ENCODE assay signal across 9 mouse cellular contexts in genomic region chr11:77497851-77498250, GRCm38 (mm10). TPM values are rescaled to one million over a fixed set of nuclear protein-coding genes. Genes with fewer than 3 reads are reported as not detected.
A peak's percentile ranks its signal among the peaks of the same experiment; 100 is the strongest.
DNase-seq lines count a peak whose midpoint lies in the region; ATAC-seq and TF ChIP-seq lines count a peak whose summit lies in the region.
"Had no signal": no experiment of that assay in that cellular context is flagged by ENCODE, and none has a peak within 500 bp of the region (broad histone marks: within the 10 kb centered on the region; RNA-seq: fewer than 3 reads in every experiment).

No protein-coding gene starts in this region.

- H3K27me3 ChIP-seq in forebrain, embryonic 10.5 days (ENCODE audit: poor library complexity, severe bottlenecking): no peaks in the 10 kb centered on the region
- no peaks in the 10 kb centered on the region for H3K27me3 ChIP-seq in forebrain, postnatal 0 days (ENCODE audit: insufficient read depth, low read length)
- H3K27me3 ChIP-seq in hindbrain, embryonic 16.5 days (replicated peaks; ENCODE audit: control insufficient read depth, insufficient read depth, low read length): no peaks in the 10 kb centered on the region
- H3K27me3 ChIP-seq in lung, postnatal 0 days (replicated peaks; ENCODE audit: insufficient read depth, low read length): no peaks in the 10 kb centered on the region

- H3K4me3 ChIP-seq in forebrain, embryonic 10.5 days: peak overlapping the region; percentile 23; the same call in 1 of the 2 replicates
- no peak overlapping the region for H3K4me3 ChIP-seq in forebrain, postnatal 0 days (ENCODE audit: low read depth, low read length)
- H3K4me3 ChIP-seq in cortical plate, adult 2 months (ENCODE audit: insufficient read depth, low read length): no peak overlapping the region
- H3K4me3 ChIP-seq in hindbrain, embryonic 16.5 days (ENCODE audit: low read length): no peak overlapping the region
- H3K4me3 ChIP-seq in lung, postnatal 0 days (ENCODE audit: low read depth, low read length): no peak overlapping the region
- H3K4me3 ChIP-seq: erythroblast, embryonic 14.5 days had no signal

- no peak for TF ChIP-seq EP300 in lung, postnatal 0 days (IDR thresholded peaks at IDR 0.05)

- intact Hi-C loops in left cerebral cortex, postnatal 25 days (cut with DNase I): no loop called here

- TF ChIP-seq CTCF in forebrain, postnatal 0 days (IDR thresholded peaks at IDR 0.05; ENCODE audit: low read depth): no peak
- TF ChIP-seq CTCF in cortical plate, adult 2 months (IDR thresholded peaks at IDR 0.05; ENCODE audit: extremely low read depth, insufficient read depth, low read length): no peak
- TF ChIP-seq CTCF in lung, postnatal 0 days (IDR thresholded peaks at IDR 0.05): no peak

- no peak for ATAC-seq in forebrain, postnatal 0 days
- ATAC-seq in hindbrain, embryonic 16.5 days: no peak
- peak; percentile 67 for ATAC-seq in lung, postnatal 0 days

- 19% methylated on average over 4 of the region's 4 CpGs for WGBS in forebrain, embryonic 10.5 days
- 52% methylated on average over 4 of the region's 4 CpGs for WGBS in forebrain, postnatal 0 days
- 32% methylated on average over 4 of the region's 4 CpGs for WGBS in hindbrain, embryonic 16.5 days
- 51% methylated on average over 4 of the region's 4 CpGs for WGBS in lung, postnatal 0 days

- H3K9me3 ChIP-seq in forebrain, embryonic 10.5 days: no peaks in the 10 kb centered on the region
- H3K9me3 ChIP-seq in forebrain, postnatal 0 days (ENCODE audit: low read length): no peaks in the 10 kb centered on the region
- H3K9me3 ChIP-seq in hindbrain, embryonic 16.5 days (ENCODE audit: control insufficient read depth, low read length): no peaks in the 10 kb centered on the region
- H3K9me3 ChIP-seq in lung, postnatal 0 days (ENCODE audit: low read length): no peaks in the 10 kb centered on the region

- peak overlapping the region; percentile 80 for H3K27ac ChIP-seq in forebrain, embryonic 10.5 days
- no peak overlapping the region for H3K27ac ChIP-seq in forebrain, postnatal 0 days (ENCODE audit: low read depth, low read length)
- peak overlapping the region; percentile 85 for H3K27ac ChIP-seq in cortical plate, adult 2 months (ENCODE audit: insufficient read depth, low read length)
- H3K27ac ChIP-seq in hindbrain, embryonic 16.5 days (ENCODE audit: low read depth, low read length): 0 out of 2 replicates have a peak overlapping the region, but pooled peaks have one; percentile 10
- peak overlapping the region; percentile 86 for H3K27ac ChIP-seq in lung, postnatal 0 days (ENCODE audit: low read length)

- H3K4me2 ChIP-seq in forebrain, postnatal 0 days (ENCODE audit: low read depth): no peak overlapping the region
- H3K4me2 ChIP-seq in hindbrain, embryonic 16.5 days (ENCODE audit: low read length): no peak overlapping the region
- H3K4me2 ChIP-seq in lung, postnatal 0 days (replicated peaks; ENCODE audit: low read depth, low read length): 0 out of 2 replicates have a peak overlapping the region, but pooled peaks have one; percentile 17

- H3K36me3 ChIP-seq in forebrain, embryonic 10.5 days (replicated peaks): peaks cover 57% of the 10 kb centered on the region
- H3K36me3 ChIP-seq in forebrain, postnatal 0 days (ENCODE audit: insufficient read depth): peaks cover 24% of the 10 kb centered on the region
- peaks cover 12% of the 10 kb centered on the region for H3K36me3 ChIP-seq in hindbrain, embryonic 16.5 days (ENCODE audit: control insufficient read depth, insufficient read depth, low read length)
- peaks cover 16% of the 10 kb centered on the region; the same call in 1 of the 2 replicates for H3K36me3 ChIP-seq in lung, postnatal 0 days (ENCODE audit: insufficient read depth, low read length)

- TF ChIP-seq POLR2A in cortical plate, adult 2 months (IDR thresholded peaks at IDR 0.05; ENCODE audit: extremely low read depth, insufficient read depth, low read length): no peak

- DNase-seq in forebrain, embryonic 10.5 days (ENCODE audit: extremely low spot score, low spot score): no peak
- DNase-seq in forebrain, postnatal 0 days: no peak
- peak; percentile 75 for DNase-seq in lung, postnatal 0 days (ENCODE audit: low spot score)
- no peak for DNase-seq in frontal cortex, adult 2 months (ENCODE audit: extremely low spot score in 1 of 2, low spot score in 1 of 2)
- DNase-seq in left cerebral cortex, adult 8-10 months (ENCODE audit: low spot score in 2 of 2): no peak
- no peak for DNase-seq in left cerebral cortex, postnatal 25 days (ENCODE audit: low spot score in 2 of 2)

- H3K4me1 ChIP-seq in forebrain, embryonic 10.5 days: peaks cover 79% of the 10 kb centered on the region
- peaks cover 7% of the 10 kb centered on the region for H3K4me1 ChIP-seq in forebrain, postnatal 0 days (ENCODE audit: insufficient read depth)
- peaks cover 9% of the 10 kb centered on the region for H3K4me1 ChIP-seq in cortical plate, adult 2 months (ENCODE audit: control insufficient read depth, insufficient read depth, low read length)
- peaks cover 53% of the 10 kb centered on the region for H3K4me1 ChIP-seq in hindbrain, embryonic 16.5 days (ENCODE audit: control insufficient read depth, insufficient read depth, low read depth, low read length)
- H3K4me1 ChIP-seq in lung, postnatal 0 days (ENCODE audit: insufficient read depth, low read depth, low read length): peaks cover 22% of the 10 kb centered on the region

- H3K9ac ChIP-seq in forebrain, postnatal 0 days: no peak overlapping the region
- no peak overlapping the region for H3K9ac ChIP-seq in hindbrain, embryonic 16.5 days (ENCODE audit: low read depth, low read length)
- H3K9ac ChIP-seq in lung, postnatal 0 days (replicated peaks; ENCODE audit: low read depth): no peak overlapping the region

RNA-seq across cellular contexts. Expression of gene Git1, which starts 4.5 kb away (rescaled TPM):
- 12.2 and 12.8 TPM in 2 replicates for polyA plus RNA-seq in forebrain, embryonic 10.5 days (2016; fragmentation: Nextera tagmentation; extraction: Ambion mirVana)
- total RNA-seq in forebrain, postnatal 0 days (2014; rRNA removed): 91.2 and 126 TPM in 2 replicates
- polyA plus RNA-seq in forebrain, postnatal 0 days (2015; fragmentation: Nextera tagmentation; extraction: Ambion mirVana): 20.1 and 22.1 TPM in 2 replicates
- 204 and 230 TPM in 2 replicates for polyA plus RNA-seq in cortical plate, adult 2 months (2012; rRNA removed)
- 14.0 and 18.0 TPM in 2 replicates for polyA plus RNA-seq in hindbrain, embryonic 16.5 days (2015; fragmentation: Nextera tagmentation; extraction: Ambion mirVana)
- polyA plus RNA-seq in lung, postnatal 0 days (2015; fragmentation: Nextera tagmentation; extraction: Ambion mirVana): 12.3 and 12.6 TPM in 2 replicates
- 196 and 197 TPM in 2 replicates for polyA plus RNA-seq in frontal cortex, adult 2 months (2012; rRNA removed)
- 100 to 1,000 TPM; 281 to 307 (median 287) TPM for total RNA-seq in left cerebral cortex, adult 8-10 months (2022)
- 100 to 1,000 TPM; 247 to 261 TPM for total RNA-seq in left cerebral cortex, postnatal 25 days (2021)

RNA-seq across cellular contexts. Expression of gene Ankrd13b, which starts 8.4 kb away (rescaled TPM):
- 9.2 and 9.4 TPM in 2 replicates for polyA plus RNA-seq in forebrain, embryonic 10.5 days (2016; fragmentation: Nextera tagmentation; extraction: Ambion mirVana)
- 81.7 and 81.9 TPM in 2 replicates for total RNA-seq in forebrain, postnatal 0 days (2014; rRNA removed)
- 55.4 and 56.8 TPM in 2 replicates for polyA plus RNA-seq in forebrain, postnatal 0 days (2015; fragmentation: Nextera tagmentation; extraction: Ambion mirVana)
- polyA plus RNA-seq in cortical plate, adult 2 months (2012; rRNA removed): 150 and 151 TPM in 2 replicates
- 23.3 and 30.4 TPM in 2 replicates for polyA plus RNA-seq in hindbrain, embryonic 16.5 days (2015; fragmentation: Nextera tagmentation; extraction: Ambion mirVana)
- polyA plus RNA-seq in lung, postnatal 0 days (2015; fragmentation: Nextera tagmentation; extraction: Ambion mirVana): 1.9 and 2.2 TPM in 2 replicates
- polyA plus RNA-seq in frontal cortex, adult 2 months (2012; rRNA removed): 140 and 156 TPM in 2 replicates
- 10 to 100 TPM; 75.8 to 83.0 (median 79.6) TPM for total RNA-seq in left cerebral cortex, adult 8-10 months (2022)
- total RNA-seq in left cerebral cortex, postnatal 25 days (2021): 100 to 1,000 TPM; 100 to 101 TPM

RNA-seq across cellular contexts. Expression of gene Abhd15, which starts 17.1 kb away (rescaled TPM):
- 4.7 and 5.5 TPM in 2 replicates for polyA plus RNA-seq in forebrain, embryonic 10.5 days (2016; fragmentation: Nextera tagmentation; extraction: Ambion mirVana)
- total RNA-seq in forebrain, postnatal 0 days (2014; rRNA removed): 1.6 and 1.9 TPM in 2 replicates
- polyA plus RNA-seq in forebrain, postnatal 0 days (2015; fragmentation: Nextera tagmentation; extraction: Ambion mirVana): 1.1 and 1.5 TPM in 2 replicates
- polyA plus RNA-seq in cortical plate, adult 2 months (2012; rRNA removed): 0.64 and 0.77 TPM in 2 replicates
- 2.2 and 2.9 TPM in 2 replicates for polyA plus RNA-seq in hindbrain, embryonic 16.5 days (2015; fragmentation: Nextera tagmentation; extraction: Ambion mirVana)
- 4.1 and 4.3 TPM in 2 replicates for polyA plus RNA-seq in lung, postnatal 0 days (2015; fragmentation: Nextera tagmentation; extraction: Ambion mirVana)
- 0.48 and 0.66 TPM in 2 replicates for polyA plus RNA-seq in frontal cortex, adult 2 months (2012; rRNA removed)
- 1 to 10 TPM in 3 of 4 experiments, under 1 TPM in 1; 0.99 to 1.7 (median 1.5) TPM for total RNA-seq in left cerebral cortex, adult 8-10 months (2022)
- 1 to 10 TPM; 1.6 to 1.7 TPM for total RNA-seq in left cerebral cortex, postnatal 25 days (2021)

RNA-seq across cellular contexts. Expression of gene Trp53i13, which starts 17.9 kb away (rescaled TPM):
- 30.4 and 32.7 TPM in 2 replicates for polyA plus RNA-seq in forebrain, embryonic 10.5 days (2016; fragmentation: Nextera tagmentation; extraction: Ambion mirVana)
- total RNA-seq in forebrain, postnatal 0 days (2014; rRNA removed): 7.7 and 12.4 TPM in 2 replicates
- polyA plus RNA-seq in forebrain, postnatal 0 days (2015; fragmentation: Nextera tagmentation; extraction: Ambion mirVana): 12.3 and 12.4 TPM in 2 replicates
- 6.8 and 7.2 TPM in 2 replicates for polyA plus RNA-seq in cortical plate, adult 2 months (2012; rRNA removed)
- 13.8 and 17.6 TPM in 2 replicates for polyA plus RNA-seq in hindbrain, embryonic 16.5 days (2015; fragmentation: Nextera tagmentation; extraction: Ambion mirVana)
- 27.4 and 32.9 TPM in 2 replicates for polyA plus RNA-seq in lung, postnatal 0 days (2015; fragmentation: Nextera tagmentation; extraction: Ambion mirVana)
- 7.5 and 8.6 TPM in 2 replicates for polyA plus RNA-seq in frontal cortex, adult 2 months (2012; rRNA removed)
- 1 to 10 TPM; 4.3 to 9.4 (median 5.6) TPM for total RNA-seq in left cerebral cortex, adult 8-10 months (2022)
- total RNA-seq in left cerebral cortex, postnatal 25 days (2021): 1 to 10 TPM; 3.3 to 4.4 TPM

RNA-seq across cellular contexts. Expression of gene Gm10392, which starts 21.1 kb away (rescaled TPM):
- 0.10 TPM in 2 replicates for polyA plus RNA-seq in forebrain, embryonic 10.5 days (2016; fragmentation: Nextera tagmentation; extraction: Ambion mirVana)
- total RNA-seq in forebrain, postnatal 0 days (2014; rRNA removed): not detected in 2 replicates
- not detected in 2 replicates for polyA plus RNA-seq in forebrain, postnatal 0 days (2015; fragmentation: Nextera tagmentation; extraction: Ambion mirVana)
- polyA plus RNA-seq in cortical plate, adult 2 months (2012; rRNA removed): not detected in 2 replicates
- 0.12 and 0.19 TPM in 2 replicates for polyA plus RNA-seq in hindbrain, embryonic 16.5 days (2015; fragmentation: Nextera tagmentation; extraction: Ambion mirVana)
- polyA plus RNA-seq in lung, postnatal 0 days (2015; fragmentation: Nextera tagmentation; extraction: Ambion mirVana): 0.07 and 0.13 TPM in 2 replicates
- polyA plus RNA-seq in frontal cortex, adult 2 months (2012; rRNA removed): not detected in 2 replicates
- under 1 TPM in 1 of 4 experiments, not detected in 3; 0.21 TPM for total RNA-seq in left cerebral cortex, adult 8-10 months (2022)
- not detected for total RNA-seq in left cerebral cortex, postnatal 25 days (2021)
- polyA plus RNA-seq: erythroblast, embryonic 14.5 days had no signal
